Mouse (Mus musculus) kidney, postnatal 25 days (tissue): ENCODE results near the gene Sec31a.
"Not testable (repeated sequence)": the region's sequence is repeated elsewhere in the genome, so short reads cannot be mapped to it uniquely, and the experiment has no call there.

Experiments used
- DNase-seq, 2 experiments: peaks; one replicate each; pipeline ENCODE4 v3.0.0; 2021; ENCODE audit warnings: mixed read lengths in 2 of 2

Gene Sec31a

DNA sequence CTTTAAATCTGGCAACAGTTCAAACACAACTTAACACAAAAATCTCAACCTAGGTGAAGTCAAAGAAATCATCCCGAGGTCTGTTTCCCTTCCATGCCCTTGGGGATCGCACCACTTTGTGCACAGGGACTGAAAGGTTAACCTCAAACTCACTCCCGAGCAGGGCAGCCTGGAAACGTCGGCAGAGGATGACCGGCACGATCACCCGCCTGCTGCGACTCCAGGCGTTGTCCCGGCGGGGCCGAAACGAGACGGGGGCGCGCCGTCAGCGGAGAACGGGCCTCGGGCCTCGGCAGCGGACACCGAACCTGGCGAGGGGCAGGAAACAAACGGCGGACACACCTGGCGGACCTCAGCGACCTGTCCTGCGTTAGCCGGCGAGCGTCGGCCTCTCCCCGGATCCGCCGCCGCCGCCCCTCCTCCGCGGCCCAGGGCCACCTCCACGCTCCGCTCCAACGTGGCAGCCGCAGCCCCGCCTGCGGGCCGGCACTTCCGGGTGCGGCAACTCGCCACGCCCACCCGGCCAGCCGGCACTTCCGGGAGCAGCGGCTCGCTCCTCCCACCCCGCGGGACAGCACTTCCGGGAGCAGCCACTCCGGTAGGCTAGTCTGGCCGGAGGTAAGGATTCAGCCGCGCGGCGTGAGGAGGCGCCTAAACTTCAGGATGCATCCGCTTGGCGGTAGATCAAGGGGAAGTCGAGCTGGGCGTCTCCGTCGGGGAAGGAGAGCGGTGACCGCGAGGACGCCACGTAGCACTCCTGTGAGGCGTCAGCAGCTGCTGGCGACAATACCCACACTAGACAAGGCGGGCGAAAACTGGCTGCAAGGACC lies at the start of gene Sec31a:
TSS of gene Sec31a (minus strand) at position 474 of the 830 bp plus-strand sequence.
- peak; percentile 97 to 99 for DNase-seq

GRCm38 (mm10) chr5:100462374-100462773 lies 46.3 kb upstream of the Sec31a start:
- no peak for DNase-seq

DNA sequence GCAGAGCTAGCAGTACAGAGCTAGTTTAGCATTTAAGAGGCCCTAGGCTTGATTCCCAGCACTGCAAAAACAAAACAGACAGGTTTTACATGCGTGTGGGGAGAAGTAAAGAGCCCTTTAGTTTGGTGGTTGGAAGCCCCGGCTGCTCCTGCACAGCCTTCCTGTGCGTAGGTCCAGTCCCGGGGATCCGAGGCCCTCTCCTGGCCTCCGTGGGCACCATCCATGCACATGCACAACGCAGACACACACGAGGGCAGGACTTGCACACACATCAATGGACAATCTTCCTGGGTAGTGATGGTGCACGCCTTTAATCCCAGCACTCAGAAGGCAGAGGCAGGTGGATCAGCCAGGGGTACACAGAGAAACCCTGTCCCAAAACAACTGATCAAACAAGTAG lies 45.5 kb upstream of the Sec31a start:
- no peak for DNase-seq

DNA sequence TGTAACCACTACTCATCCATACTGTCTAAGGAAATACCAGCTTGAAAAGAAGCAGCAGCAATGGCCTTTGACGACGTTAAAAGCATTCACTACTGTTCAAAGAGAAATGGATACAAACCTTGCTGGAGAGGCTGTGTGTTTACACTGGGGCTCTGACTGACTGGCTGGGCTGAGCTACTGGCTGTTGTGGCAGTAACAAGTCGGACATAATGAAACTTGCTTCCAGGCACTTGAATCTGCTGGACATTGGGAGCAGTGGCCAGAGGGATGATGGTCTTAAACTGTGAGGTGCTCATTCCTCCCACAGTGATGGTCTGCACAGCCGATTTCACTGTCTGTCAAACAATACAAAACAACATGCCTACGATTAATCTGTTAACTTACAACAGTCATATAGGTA lies 43.4 kb upstream of the Sec31a start:
- no peak for DNase-seq

GRCm38 (mm10) chr5:100451871-100452270 lies 35.8 kb upstream of the Sec31a start:
- DNase-seq = no peak

GRCm38 (mm10) chr5:100438796-100439195 lies 22.8 kb upstream of the Sec31a start:
- DNase-seq = no peak

DNA sequence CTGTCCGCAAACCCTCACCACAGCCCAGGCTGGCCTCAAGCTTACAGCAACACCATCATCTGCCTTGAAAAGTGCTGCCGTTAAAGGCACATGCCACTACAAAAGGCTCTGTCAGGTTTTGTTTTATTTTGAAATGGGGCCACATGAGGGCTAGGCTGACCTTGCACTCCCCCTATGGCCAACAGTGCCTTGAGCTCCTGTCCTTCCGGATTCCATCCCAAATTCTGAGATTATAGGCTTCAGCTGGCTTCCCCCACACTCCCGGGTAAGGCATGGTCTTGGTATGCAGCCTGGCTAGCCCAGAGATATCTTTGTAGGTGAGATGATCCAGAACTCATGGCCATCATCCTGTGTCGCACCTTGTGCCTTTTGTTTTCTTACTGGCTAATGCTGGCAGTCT lies 21.9 kb upstream of the Sec31a start:
- no peak for DNase-seq

- no peak for DNase-seq
Measured at GRCm38 (mm10) chr5:100437086-100437485, 21.1 kb upstream of the Sec31a start.

GRCm38 (mm10) chr5:100430966-100431365 lies 14.9 kb upstream of the Sec31a start:
- no peak for DNase-seq

GRCm38 (mm10) chr5:100430076-100430390 lies 14.0 kb upstream of the Sec31a start:
- DNase-seq = no peak

DNA sequence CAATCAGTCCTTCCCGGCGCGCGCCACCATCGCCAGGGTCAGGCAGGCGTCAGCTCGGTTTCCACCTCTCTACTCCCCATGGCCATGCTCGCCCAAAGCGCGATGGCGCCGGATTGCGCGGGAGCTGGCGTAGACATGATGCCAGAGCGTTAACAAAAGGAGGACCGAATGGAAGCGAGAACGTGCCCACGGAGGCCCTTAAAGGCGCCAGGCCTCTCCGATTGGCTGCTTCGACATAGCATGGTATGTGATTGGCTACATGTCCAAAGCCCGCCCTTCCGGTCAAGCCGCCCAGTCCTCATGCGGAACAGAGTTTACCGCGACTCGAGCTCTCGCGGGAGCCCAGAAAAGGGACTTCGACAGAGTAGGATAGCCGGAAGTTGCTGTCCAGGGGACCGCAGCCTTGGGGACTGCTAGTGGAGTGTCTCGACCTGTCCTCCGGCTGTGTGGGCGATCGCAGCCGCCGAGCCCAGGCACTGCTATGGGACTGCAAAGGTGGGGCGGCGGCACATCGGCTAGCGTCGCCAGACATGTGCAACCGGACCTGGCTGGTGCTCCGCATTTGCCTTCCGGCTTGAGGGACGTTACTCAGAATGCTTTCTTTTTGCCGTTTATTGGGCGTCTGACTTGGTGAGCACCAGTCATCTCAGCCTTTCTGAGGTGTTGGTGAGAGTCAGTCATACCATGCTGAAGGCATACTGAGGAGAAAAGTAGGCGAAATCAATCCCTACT lies 13.5 kb upstream of the Sec31a start:
- DNase-seq = peak; percentile 95 to 99

- no peak for DNase-seq
Measured at GRCm38 (mm10) chr5:100428734-100429343, 12.8 kb upstream of the Sec31a start.

DNA sequence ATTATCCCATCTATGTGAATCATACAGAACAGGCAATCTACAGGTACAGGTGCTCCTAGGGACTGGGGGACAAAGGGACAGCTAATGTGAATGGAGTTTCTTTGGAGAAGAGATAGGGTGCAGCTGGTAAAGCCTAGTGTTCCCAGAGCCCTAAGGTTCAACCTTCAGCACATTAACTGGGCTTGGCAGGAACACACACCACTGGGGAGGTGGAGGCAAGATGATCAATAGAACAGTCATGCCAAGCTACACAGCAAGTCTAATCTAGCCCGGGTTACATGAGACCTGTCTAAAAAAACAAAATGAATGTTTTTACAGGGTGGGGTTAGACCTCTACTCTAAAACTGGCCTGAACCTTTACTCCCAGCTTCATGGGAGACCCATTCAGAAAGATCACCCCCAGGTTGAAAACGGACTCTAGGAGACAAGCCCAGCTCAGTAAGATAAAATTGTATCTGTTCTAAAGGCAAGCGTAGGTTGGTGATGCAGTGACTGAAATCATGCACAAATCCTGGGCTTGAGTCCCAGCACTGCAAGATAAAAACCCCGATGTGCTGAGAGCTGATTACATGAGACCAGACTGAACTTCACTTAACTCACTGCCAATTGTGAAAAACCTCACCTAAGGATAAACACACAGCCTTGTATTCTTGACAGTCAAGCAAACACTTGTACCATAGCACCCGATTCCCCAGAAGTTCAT lies 12.1 kb upstream of the Sec31a start:
- DNase-seq = no peak

- DNase-seq = no peak
Measured at GRCm38 (mm10) chr5:100427276-100427675, 11.2 kb upstream of the Sec31a start.

DNA sequence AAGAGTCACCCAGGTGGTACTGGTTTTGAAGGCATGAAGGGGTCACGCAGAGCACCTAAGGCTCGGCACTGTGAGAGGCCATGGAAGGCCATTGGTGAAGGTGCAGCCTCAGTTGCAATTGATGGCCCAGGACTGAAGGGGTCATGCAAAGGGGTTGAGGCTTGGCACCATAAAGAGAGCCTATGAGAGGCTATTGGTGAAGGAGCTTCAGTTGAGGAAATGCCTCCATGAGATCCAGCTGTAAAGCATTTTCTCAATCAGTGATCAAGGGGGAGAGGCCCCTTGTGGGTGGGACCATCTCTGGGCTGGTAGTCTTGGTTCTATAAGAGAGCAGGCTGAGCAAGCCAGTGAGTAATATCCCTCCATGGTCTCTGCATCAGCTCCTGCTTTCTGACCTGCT lies 9.8 kb upstream of the Sec31a start:
- not testable (repeated sequence) for DNase-seq

DNA sequence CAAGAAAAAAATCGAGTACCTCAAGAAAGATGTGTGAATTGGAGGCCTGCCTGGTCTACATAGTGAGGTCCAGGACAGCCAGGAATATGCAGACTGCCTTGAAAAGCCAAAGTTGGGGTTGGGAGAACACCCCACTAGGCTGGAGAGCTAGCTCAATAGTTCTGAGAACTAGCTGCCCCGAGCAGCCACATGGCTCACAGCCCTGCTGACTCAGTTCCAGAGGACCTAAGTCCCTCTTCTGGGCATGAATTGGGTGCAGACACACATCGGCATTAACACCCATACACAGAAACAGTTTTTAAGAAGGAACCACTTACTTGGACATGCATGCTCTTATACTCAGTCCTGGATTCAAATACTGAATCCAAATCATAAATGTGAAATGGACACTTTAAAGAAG lies 8.2 kb upstream of the Sec31a start:
- no peak for DNase-seq

DNA sequence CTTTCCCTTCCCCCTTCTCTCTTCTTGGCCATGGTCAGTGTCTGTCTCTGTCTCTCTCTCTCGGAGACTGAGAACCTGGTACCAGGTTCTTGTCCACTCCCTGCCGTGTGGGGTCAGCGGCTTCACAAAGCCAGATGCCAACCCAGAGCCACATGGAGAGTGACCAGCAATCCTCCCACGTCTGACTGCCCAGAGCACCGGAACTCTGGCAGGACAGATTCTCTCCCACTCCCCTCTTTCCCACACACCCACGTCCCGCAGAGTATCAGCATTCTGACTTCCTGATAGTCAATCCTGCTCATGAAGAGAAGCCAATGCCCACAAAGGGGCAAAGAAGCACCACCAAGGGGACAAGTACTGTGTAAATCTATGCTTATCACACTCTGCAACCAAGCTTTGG lies 7.6 kb upstream of the Sec31a start:
- no peak for DNase-seq

- DNase-seq = no peak
Measured at GRCm38 (mm10) chr5:100418861-100419260, 2.8 kb upstream of the Sec31a start.

GRCm38 (mm10) chr5:100418077-100418476 lies 2.0 kb upstream of the Sec31a start:
- no peak for DNase-seq

- DNase-seq = no peak
Measured at GRCm38 (mm10) chr5:100414474-100415196, 1.4 kb downstream of the Sec31a start.

- no peak for DNase-seq
Measured at GRCm38 (mm10) chr5:100412886-100413285, 3.1 kb downstream of the Sec31a start.

GRCm38 (mm10) chr5:100410281-100410680 lies 5.8 kb downstream of the Sec31a start:
- no peak for DNase-seq

DNA sequence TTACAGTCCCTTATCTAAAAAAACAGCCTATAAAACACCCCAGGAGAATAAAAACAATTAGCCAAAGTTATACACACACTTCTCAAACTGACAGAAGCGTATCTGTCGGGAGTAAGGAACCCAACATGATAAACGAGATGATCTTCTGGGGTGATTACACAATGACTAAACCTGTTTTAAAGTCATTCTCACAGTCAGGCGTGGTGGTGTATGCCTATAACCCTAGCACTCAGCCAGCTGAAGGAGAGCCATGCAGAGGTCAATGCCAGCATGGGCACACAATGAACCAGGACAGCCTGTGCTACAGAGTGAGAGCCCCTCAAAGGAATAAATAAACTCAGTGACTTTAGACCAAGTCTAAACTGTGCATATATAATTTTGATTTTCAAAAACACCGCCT lies 7.5 kb downstream of the Sec31a start:
- no peak for DNase-seq
